Mouse (Mus musculus) cerebellum, adult 2 months (tissue): ENCODE data around the gene Ppif.

Experiments used
- CTCF ChIP-seq: fragments of 200-500 bp; IDR thresholded peaks from 2 replicates; pipeline ENCODE4 v1.5.1; 2011; ENCODE audit warnings: low read depth, mild to moderate bottlenecking, control low read depth, low read length, moderate library complexity, borderline replicate concordance; ENCODE audit not compliant: insufficient read depth
- POLR2A ChIP-seq: fragments of 200-500 bp; IDR thresholded peaks from 2 replicates; pipeline ENCODE4 v1.6.1; 2011; ENCODE audit warnings: low read length, control low read depth, borderline replicate concordance; ENCODE audit not compliant: insufficient read depth

- TF ChIP-seq POLR2A: no peak
- no peak for TF ChIP-seq CTCF
Measured at GRCm38 (mm10) chr14:25708451-25708850, 14.5 kb downstream of the Ppif start.
